Mouse (Mus musculus): Measurements from ENCODE around the gene Arhgap17.

Gene Arhgap17

DNA sequence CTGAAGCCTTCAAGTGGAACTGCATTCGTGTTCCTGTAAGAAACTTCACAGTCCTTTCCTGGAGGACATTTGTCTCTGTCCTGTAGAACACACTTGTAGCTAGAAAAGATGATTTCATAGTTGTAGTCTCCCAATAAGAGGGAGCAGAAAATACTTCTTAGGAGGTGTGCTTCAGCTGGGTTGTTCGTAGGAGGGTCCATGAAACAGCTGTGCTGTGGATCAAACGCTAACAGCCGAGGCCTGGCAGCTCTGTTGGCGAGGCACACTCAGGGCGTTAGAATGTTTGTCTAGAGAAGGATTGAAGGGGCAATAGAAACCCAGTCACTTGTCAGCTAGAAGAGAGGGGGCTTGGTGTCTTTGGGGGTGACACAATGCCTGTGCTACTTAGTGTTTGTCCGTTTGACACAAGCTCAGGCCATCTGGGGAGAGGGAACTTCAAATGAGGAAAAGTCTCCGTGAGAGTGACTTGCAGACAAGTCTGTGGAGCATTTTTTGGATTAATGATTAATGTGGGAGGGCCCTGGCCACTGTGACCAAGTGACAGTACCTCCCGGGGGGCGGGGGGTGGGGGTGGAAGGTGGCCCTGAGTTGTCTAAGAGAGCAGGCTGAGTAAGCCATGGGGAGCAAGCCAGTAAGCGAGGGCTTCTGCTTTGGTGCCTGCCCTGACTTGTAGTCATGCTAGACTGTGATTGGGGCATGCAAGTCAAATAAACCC, 16.1 kb upstream of the Arhgap17 start:
- peaks cover 64% of the 10 kb centered on the region for H3K36me3 ChIP-seq (ENCODE audit: insufficient read depth, low read length)
- H3K4me3 ChIP-seq (replicated peaks; ENCODE audit: low read length) = no peak overlapping the region
- H3K27me3 ChIP-seq (ENCODE audit: insufficient read depth, low read length) = no peaks in the 10 kb centered on the region
- peaks cover 7% of the 10 kb centered on the region; the same call in 1 of the 2 replicates for H3K4me1 ChIP-seq (replicated peaks; ENCODE audit: low read depth, low read length)
- no peak for TF ChIP-seq NANOG (IDR thresholded peaks at IDR 0.05; ENCODE audit: borderline replicate concordance, low read length)
- no peak for TF ChIP-seq CTCF (conservative IDR thresholded peaks at IDR 0.05; ENCODE audit: low read length)
- no peak for TF ChIP-seq POU5F1 (IDR thresholded peaks at IDR 0.05; ENCODE audit: borderline replicate concordance, low read length)
- H3K9me3 ChIP-seq (ENCODE audit: low read length) = no peaks in the 10 kb centered on the region

DNA sequence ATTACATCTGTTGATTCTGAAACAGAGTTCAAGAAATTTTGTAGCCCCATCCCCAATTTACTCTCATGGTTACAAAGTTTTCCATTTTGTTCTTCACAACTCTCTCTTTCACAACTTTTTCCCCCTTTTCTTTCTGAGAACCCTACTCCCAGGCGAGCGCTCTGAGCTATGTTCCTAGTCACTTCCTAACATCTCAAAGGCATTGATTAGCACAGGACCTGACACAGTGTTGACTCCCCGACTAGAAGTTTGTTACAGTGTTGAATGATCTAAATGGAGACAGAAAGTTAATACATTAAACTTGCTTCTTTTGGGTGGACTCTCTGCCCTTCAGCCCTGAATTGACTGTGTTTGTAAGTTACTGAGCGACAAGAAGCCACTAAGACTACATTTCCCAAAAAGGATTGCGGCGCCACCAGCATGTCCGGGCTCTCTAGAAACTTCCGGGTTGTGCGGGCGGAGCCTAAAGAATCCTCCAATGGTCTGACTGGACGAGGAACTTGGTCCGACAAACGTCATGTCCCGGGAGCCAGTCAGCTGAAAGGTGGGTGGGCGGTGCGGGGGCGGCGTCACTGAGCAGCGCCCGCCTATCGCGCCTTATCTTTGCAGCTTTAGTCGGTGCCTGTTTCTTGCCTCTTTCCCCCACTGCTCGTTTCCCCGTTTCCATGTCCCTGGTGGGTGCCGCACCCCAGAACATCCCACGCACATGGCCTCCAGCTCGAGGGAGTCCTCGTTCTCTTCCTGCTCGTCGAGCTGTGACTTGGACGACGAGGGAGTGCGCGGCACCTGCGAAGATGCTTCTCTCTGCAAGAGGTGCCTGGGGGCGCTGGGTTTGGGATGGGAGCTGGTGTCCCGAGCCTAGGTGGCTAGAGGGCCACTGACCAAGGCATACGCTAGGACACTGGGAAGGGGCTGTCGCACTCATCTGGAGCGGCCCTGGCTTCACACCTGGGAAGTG, 8.0 kb upstream of the Arhgap17 start:
- peak overlapping the region; percentile 99 for H3K4me3 ChIP-seq (replicated peaks; ENCODE audit: low read length)
- peaks cover 7% of the 10 kb centered on the region; the same call in 1 of the 2 replicates for H3K36me3 ChIP-seq (ENCODE audit: insufficient read depth, low read length)
- no peak for TF ChIP-seq POU5F1 (IDR thresholded peaks at IDR 0.05; ENCODE audit: borderline replicate concordance, low read length)
- no peak for TF ChIP-seq CTCF (conservative IDR thresholded peaks at IDR 0.05; ENCODE audit: low read length)
- TF ChIP-seq NANOG (IDR thresholded peaks at IDR 0.05; ENCODE audit: borderline replicate concordance, low read length) = no peak

DNA sequence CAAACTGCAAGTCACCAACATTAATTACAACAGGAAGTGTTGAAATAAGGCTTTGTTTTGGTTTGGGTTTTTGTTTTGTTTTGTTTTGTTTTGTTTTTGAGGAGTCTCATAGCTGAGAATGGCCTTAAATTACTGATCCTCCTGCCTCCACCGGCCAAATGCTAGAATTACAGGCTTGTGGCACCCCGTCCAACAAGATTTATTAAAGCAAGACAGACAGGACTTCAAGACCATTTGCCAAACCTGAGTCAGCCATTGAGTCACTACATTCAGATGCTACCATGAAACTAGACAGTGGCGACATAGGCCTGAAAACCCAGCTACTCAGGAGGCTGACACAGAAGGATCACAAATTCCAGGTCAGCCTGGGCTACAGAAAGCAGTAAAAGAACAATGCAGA, 1.8 kb upstream of the Arhgap17 start:
- H3K9me3 ChIP-seq (ENCODE audit: low read length) = no peaks in the 10 kb centered on the region
- peaks cover 5% of the 10 kb centered on the region; the same call in 1 of the 2 replicates for H3K36me3 ChIP-seq (ENCODE audit: insufficient read depth, low read length)
- no peaks in the 10 kb centered on the region for H3K27me3 ChIP-seq (ENCODE audit: insufficient read depth, low read length)
- TF ChIP-seq CTCF (conservative IDR thresholded peaks at IDR 0.05; ENCODE audit: low read length) (peak; percentile 36; the same call in 1 of the 2 replicates), NANOG (IDR thresholded peaks at IDR 0.05; ENCODE audit: borderline replicate concordance, low read length) (no peak)
- peaks cover 37% of the 10 kb centered on the region for H3K4me1 ChIP-seq (replicated peaks; ENCODE audit: low read depth, low read length)
- H3K4me3 ChIP-seq (replicated peaks; ENCODE audit: low read length) = no peak overlapping the region

More for the DNA sequence above, 8.0 kb upstream of the Arhgap17 start:
- Histone ChIP-seq H3K9me3 (ENCODE audit: low read length) (no peaks in the 10 kb centered on the region), H3K27me3 (ENCODE audit: insufficient read depth, low read length) (no peaks in the 10 kb centered on the region), H3K4me1 (replicated peaks; ENCODE audit: low read depth, low read length) (peaks cover 22% of the 10 kb centered on the region)

DNA sequence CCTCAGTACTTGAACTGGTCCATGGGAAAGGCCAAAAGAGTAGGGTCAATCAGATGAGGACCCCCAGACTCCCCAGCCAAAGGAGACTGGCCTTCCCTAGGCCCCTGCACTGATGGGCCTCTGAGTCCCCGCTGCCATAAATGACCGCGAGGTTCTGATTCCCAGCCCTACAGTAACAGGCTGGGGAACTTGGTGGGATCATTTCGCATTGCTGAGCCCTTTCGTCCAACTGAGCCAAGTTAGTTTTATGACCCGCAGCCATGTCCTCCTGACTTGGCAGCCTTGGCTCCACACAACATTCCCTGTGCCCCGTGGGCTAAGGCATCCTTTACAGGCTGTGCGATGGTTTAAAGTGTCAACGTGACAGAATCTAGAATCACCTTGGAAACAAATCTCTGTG, 985 bp upstream of the Arhgap17 start:
- peaks cover 45% of the 10 kb centered on the region for H3K4me1 ChIP-seq (replicated peaks; ENCODE audit: low read depth, low read length)
- no peak for TF ChIP-seq CTCF (conservative IDR thresholded peaks at IDR 0.05; ENCODE audit: low read length)
- no peak for TF ChIP-seq NANOG (IDR thresholded peaks at IDR 0.05; ENCODE audit: borderline replicate concordance, low read length)
- TF ChIP-seq POU5F1 (IDR thresholded peaks at IDR 0.05; ENCODE audit: borderline replicate concordance, low read length) = no peak
- no peaks in the 10 kb centered on the region for H3K27me3 ChIP-seq (ENCODE audit: insufficient read depth, low read length)
- no peaks in the 10 kb centered on the region for H3K9me3 ChIP-seq (ENCODE audit: low read length)
- H3K36me3 ChIP-seq (ENCODE audit: insufficient read depth, low read length) = peaks cover 9% of the 10 kb centered on the region; the same call in 1 of the 2 replicates
- peak overlapping the region; percentile 93 for H3K4me3 ChIP-seq (replicated peaks; ENCODE audit: low read length)

DNA sequence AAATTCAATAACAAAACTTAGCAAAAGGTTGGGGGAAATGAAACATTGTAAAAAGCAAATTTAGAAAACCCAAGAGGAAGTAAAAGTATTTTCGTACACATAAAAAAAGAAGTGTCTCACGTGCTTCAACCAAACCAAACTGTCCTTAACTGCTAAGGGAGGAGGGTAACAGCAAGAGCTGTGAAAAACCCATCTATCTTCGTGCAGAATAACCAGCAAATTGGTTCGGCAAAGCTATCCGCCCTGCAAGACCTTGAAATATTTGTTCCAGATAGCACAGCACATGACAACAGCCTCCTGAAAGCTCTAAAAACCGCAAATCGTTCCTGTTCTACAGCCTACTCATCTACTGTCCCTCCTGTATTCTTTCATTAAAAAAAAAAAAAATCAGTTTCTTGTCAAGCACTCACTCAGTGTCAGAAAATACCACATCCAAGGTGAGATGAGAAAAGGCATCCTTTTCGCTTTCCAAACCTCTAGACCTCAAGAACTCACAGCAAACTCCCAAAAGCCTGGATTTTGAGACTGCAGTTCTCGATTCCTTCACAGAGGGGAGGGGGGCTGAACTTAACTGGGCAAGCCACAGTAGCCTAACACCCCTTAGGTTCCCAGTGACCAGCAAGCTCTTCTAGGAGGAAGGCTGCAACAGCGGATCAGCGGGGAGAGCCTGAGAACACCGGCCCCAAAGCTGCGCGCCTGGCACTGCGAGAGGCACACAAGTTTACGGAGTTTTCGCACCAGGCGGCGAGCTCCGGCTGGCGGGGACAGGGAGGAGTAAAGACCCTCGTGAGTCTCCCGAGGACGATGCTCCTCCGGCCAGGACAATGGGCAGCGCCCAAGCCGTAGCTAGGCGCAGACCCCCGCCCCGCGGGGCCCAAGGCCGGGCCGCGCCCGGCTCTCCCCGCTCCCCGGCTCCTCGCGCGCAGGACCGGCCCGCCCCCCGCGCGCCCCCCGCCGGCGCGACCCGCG, 653 bp downstream of the Arhgap17 start:
- H3K4me3 ChIP-seq (replicated peaks; ENCODE audit: low read length) = peak overlapping the region; percentile 93
- peaks cover 9% of the 10 kb centered on the region; the same call in 1 of the 2 replicates for H3K36me3 ChIP-seq (ENCODE audit: insufficient read depth, low read length)
- H3K4me1 ChIP-seq (replicated peaks; ENCODE audit: low read depth, low read length) = peaks cover 48% of the 10 kb centered on the region
- H3K27me3 ChIP-seq (ENCODE audit: insufficient read depth, low read length) = no peaks in the 10 kb centered on the region
- no peaks in the 10 kb centered on the region for H3K9me3 ChIP-seq (ENCODE audit: low read length)
- no peak for TF ChIP-seq NANOG (IDR thresholded peaks at IDR 0.05; ENCODE audit: borderline replicate concordance, low read length)
- TF ChIP-seq POU5F1 (IDR thresholded peaks at IDR 0.05; ENCODE audit: borderline replicate concordance, low read length) = no peak

DNA sequence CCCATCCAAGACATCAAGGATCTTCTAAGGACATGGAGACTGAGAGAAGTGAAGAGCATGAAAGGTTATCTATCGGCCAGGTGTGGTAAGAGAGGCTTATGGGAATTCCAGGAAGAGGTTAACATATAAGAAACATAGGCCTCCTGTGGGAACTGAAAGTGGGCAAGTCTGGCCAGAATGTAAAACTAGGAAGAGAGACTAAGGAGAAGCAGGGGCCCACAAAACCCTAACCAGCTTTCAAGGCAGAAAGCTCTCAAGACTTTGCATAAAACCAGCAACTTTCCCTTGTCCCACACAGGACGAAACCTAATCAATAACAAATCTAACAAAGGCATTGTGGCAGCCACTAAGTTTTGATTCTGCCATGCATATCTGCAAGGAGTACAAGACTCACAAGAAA, 1.5 kb downstream of the Arhgap17 start:
- H3K4me3 ChIP-seq (replicated peaks; ENCODE audit: low read length) = peak overlapping the region; percentile 93; the same call in 1 of the 2 replicates
- TF ChIP-seq NANOG (IDR thresholded peaks at IDR 0.05; ENCODE audit: borderline replicate concordance, low read length) = no peak
- H3K4me1 ChIP-seq (replicated peaks; ENCODE audit: low read depth, low read length) = peaks cover 48% of the 10 kb centered on the region
- H3K27me3 ChIP-seq (ENCODE audit: insufficient read depth, low read length) = no peaks in the 10 kb centered on the region
- peaks cover 10% of the 10 kb centered on the region; the same call in 1 of the 2 replicates for H3K36me3 ChIP-seq (ENCODE audit: insufficient read depth, low read length)
- H3K9me3 ChIP-seq (ENCODE audit: low read length) = no peaks in the 10 kb centered on the region

DNA sequence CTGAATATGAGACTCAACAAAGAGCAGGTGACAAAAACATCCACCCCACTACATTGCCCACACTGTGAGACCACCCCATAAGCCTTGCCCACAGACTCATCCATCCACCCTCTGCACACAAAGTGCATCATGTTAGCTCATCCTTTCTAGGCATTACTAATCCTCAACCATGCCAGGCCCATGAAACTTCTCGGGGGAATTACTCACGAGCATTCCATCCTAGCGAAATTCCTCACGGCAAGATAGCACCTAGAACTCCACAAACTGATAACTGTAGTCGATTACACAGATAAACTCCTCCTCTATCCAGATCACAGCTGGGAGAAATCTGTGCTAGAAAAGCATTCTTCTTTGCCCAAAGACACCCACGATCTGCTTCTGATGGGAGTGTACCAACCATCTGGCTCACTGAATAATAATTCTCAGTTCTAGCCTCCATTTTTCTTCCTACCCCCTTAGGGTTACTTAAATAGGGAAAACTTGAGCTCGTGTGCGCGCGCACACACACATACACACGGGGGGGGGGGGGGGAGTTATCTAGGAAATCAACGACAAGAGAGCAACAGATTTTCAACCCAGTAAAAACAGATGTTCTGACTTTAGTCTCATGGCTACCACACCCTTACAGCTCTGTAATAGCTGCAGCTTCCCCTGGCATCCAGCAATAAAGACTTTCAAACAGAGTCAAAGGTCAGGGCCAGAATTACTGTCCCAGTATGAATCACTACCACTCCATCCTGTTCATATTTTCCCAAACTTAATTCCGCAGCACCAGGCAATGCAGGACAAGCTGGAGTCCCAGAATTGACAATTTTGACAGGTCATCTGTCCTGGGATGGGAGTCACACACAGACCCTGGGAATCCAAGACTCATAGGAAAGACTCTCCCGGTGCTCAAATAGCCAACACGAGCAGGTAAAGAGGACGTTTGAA, 2.2 kb downstream of the Arhgap17 start:
- Histone ChIP-seq H3K36me3 (ENCODE audit: insufficient read depth, low read length) (peaks cover 13% of the 10 kb centered on the region; the same call in 1 of the 2 replicates), H3K9me3 (ENCODE audit: low read length) (no peaks in the 10 kb centered on the region), H3K27me3 (ENCODE audit: insufficient read depth, low read length) (no peaks in the 10 kb centered on the region), H3K4me3 (replicated peaks; ENCODE audit: low read length) (no peak overlapping the region), H3K4me1 (replicated peaks; ENCODE audit: low read depth, low read length) (peaks cover 48% of the 10 kb centered on the region)
- no peak for TF ChIP-seq POU5F1 (IDR thresholded peaks at IDR 0.05; ENCODE audit: borderline replicate concordance, low read length)
- TF ChIP-seq CTCF (conservative IDR thresholded peaks at IDR 0.05; ENCODE audit: low read length) = no peak
- no peak for TF ChIP-seq NANOG (IDR thresholded peaks at IDR 0.05; ENCODE audit: borderline replicate concordance, low read length)

All from E14TG2a.4 (cell line).